Mouse (Mus musculus) cerebellum, adult 2 months (tissue): Measurements from ENCODE around the gene Ntm. TPM values are rescaled to one million over a fixed set of nuclear protein-coding genes. Genes with fewer than 3 reads are reported as not detected.

Experiments
- DNase-seq, 2 experiments: peaks; one replicate each; pipeline ENCODE4 v3.0.0; 2021
- H3K27ac ChIP-seq: fragments of 200-500 bp; 2 replicates; pipeline ENCODE4 v1.5.1; 2012; ENCODE audit warnings: low read length, control low read depth, inconsistent platforms; ENCODE audit not compliant: insufficient read depth
- H3K27me3 ChIP-seq: fragments of 200-500 bp; 2 replicates; pipeline ENCODE4 v1.6.1; 2012; ENCODE audit warnings: inconsistent platforms, mild to moderate bottlenecking, low read length, moderate library complexity; ENCODE audit not compliant: control insufficient read depth, insufficient read depth
- H3K4me1 ChIP-seq: fragments of 200-500 bp; 2 replicates; pipeline ENCODE4 v1.6.1; 2011; ENCODE audit warnings: low read length; ENCODE audit not compliant: control insufficient read depth, insufficient read depth
- H3K4me3 ChIP-seq: fragments of 200-500 bp; replicated peaks from 2 replicates; pipeline ENCODE3; 2011; ENCODE audit warnings: mild to moderate bottlenecking, low read depth, low read length, control low read depth; ENCODE audit not compliant: insufficient read depth
- CTCF ChIP-seq: fragments of 200-500 bp; IDR thresholded peaks from 2 replicates; pipeline ENCODE4 v1.5.1; 2011; ENCODE audit warnings: low read depth, mild to moderate bottlenecking, control low read depth, low read length, moderate library complexity, borderline replicate concordance; ENCODE audit not compliant: insufficient read depth
- POLR2A ChIP-seq: fragments of 200-500 bp; IDR thresholded peaks from 2 replicates; pipeline ENCODE4 v1.6.1; 2011; ENCODE audit warnings: low read length, control low read depth, borderline replicate concordance; ENCODE audit not compliant: insufficient read depth
- WGBS: fragments of 180-500 bp; shearing (Covaris S2); methylation state at CpG from one replicate; pipeline ENCODE4 v1.1.7; 2018; 5-methylcytosine and 5-hydroxymethylcytosine counted together
- polyA plus RNA-seq: library from polyadenylated mRNA; depleted of rRNA; stranded (reverse); fragments of >200 nt; gene quantifications from 2 replicates; pipeline ENCODE4 v1.2.3, GENCODE M21; 2012

The Ntm gene
- polyA plus RNA-seq, 1 experiment, result 193 TPM

- H3K27ac ChIP-seq, result no peak overlapping the region
- 85% methylated on average over 5 of the region's 5 CpGs for WGBS
- TF ChIP-seq CTCF, result no peak
- TF ChIP-seq POLR2A, result no peak
- no peak for DNase-seq
- 0 out of 2 replicates have a peak, but pooled peaks cover 2% of the 10 kb centered on the region for H3K4me1 ChIP-seq
- H3K27me3 ChIP-seq, result no peaks in the 10 kb centered on the region; the same call in 1 of the 2 replicates
- no peak overlapping the region for H3K4me3 ChIP-seq
These were observed 191.1 kb downstream of the Ntm start for GRCm38 (mm10) chr9:29771870-29772269.

DNA sequence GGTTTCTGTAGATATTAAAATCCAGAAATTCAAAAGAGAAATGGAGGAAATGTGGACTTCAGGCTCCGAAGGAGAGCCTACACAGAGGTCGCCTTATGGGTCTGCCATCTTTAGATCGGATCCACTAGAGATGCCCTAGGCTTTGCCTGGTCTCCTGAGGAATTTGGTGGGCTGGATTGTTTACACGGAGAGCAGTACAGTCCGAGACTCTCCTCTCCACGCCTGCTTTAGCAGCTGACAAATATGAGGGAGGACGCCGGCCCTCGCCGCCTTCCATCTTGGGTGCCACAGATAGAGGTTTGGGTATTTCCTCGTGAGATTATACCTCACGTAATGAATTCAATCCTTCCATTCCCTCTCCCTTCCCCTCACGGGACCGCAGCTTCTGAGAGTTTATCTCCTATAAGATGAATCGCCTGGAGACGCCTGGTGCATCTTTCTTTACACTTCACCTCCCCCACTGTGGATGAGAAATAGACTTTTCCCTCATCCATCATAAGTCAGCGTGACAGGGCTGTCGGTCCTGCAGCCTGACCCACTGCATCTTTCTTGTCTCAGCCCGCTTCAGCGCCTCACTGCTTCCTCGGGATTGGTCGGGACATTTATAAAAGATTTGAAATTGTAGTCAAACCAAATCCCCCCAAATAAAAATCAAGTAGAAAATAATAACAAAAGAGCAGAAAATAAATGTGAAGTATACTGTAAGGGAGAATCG is 191.7 kb downstream of the Ntm start:
- no peak overlapping the region for H3K4me3 ChIP-seq
- H3K27ac ChIP-seq, result no peak overlapping the region
- 0 out of 2 replicates have a peak, but pooled peaks cover 6% of the 10 kb centered on the region for H3K4me1 ChIP-seq
- H3K27me3 ChIP-seq, result no peaks in the 10 kb centered on the region; the same call in 1 of the 2 replicates
- TF ChIP-seq POLR2A (no peak), CTCF (no peak)
- no peak for DNase-seq
- 93% methylated on average over 23 of the region's 23 CpGs for WGBS

GRCm38 (mm10) chr9:29769361-29769760 is 193.6 kb downstream of the Ntm start:
- TF ChIP-seq POLR2A, result no peak
- TF ChIP-seq CTCF, result no peak
- 84% methylated on average over 4 of the region's 4 CpGs for WGBS
- Histone ChIP-seq H3K4me1 (0 out of 2 replicates have a peak, but pooled peaks cover 6% of the 10 kb centered on the region), H3K27me3 (no peaks in the 10 kb centered on the region; the same call in 1 of the 2 replicates), H3K4me3 (no peak overlapping the region), H3K27ac (no peak overlapping the region)
- no peak for DNase-seq

GRCm38 (mm10) chr9:29765990-29766980 is 196.7 kb downstream of the Ntm start:
- peak in 1 of 2 experiments; percentile 29 for DNase-seq
- Histone ChIP-seq H3K4me3 (no peak overlapping the region), H3K4me1 (peaks cover 9% of the 10 kb centered on the region; the same call in 1 of the 2 replicates), H3K27me3 (no peaks in the 10 kb centered on the region), H3K27ac (no peak overlapping the region)
- TF ChIP-seq CTCF (no peak), POLR2A (no peak)
- 52% methylated on average over 6 of the region's 6 CpGs for WGBS

GRCm38 (mm10) chr9:29763338-29763737 is 199.6 kb downstream of the Ntm start:
- WGBS, result 57% methylated on average over 4 of the region's 4 CpGs
- no peak for DNase-seq

DNA sequence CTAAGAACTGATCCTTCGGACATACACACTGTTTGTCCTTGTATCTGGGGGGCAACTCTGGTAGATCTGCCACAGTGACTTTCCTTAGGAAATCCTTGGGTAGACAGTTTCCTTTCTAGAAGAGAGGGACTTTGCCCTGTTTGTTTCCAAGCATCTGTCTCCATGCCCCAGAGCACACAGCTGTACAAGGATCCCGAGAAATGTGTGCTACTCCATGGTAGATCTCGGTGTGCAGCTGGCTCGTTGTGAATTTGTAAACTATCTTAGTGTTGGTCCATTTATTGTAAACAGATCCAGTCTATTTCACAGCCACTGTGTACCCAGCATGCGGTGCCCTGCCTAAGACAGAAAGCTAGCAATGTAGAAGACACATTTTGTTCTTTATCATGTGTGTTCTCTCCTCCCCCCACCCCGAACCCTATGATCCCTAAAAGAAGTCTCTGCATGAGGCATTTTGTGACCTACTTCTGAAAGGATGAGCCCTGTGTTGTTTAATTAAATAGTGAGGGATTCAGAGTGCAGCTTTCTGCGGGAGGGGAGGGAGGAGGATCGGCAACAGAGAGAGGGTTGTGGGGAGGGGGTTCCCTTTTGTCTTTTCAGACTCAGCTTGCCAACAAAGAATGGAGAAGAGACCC is 200.9 kb downstream of the Ntm start:
- H3K27ac ChIP-seq, result no peak overlapping the region
- H3K4me3 ChIP-seq, result no peak overlapping the region
- H3K27me3 ChIP-seq, result no peaks in the 10 kb centered on the region
- 73% methylated on average over 8 of the region's 8 CpGs for WGBS
- DNase-seq, result no peak
- peaks cover 7% of the 10 kb centered on the region; the same call in 1 of the 2 replicates for H3K4me1 ChIP-seq
- no peak for TF ChIP-seq CTCF
- no peak for TF ChIP-seq POLR2A

More at GRCm38 (mm10) chr9:29763338-29763737, 199.6 kb downstream of the Ntm start:
- Histone ChIP-seq H3K27me3 (no peaks in the 10 kb centered on the region), H3K4me1 (peaks cover 9% of the 10 kb centered on the region; the same call in 1 of the 2 replicates), H3K27ac (no peak overlapping the region), H3K4me3 (no peak overlapping the region)
- TF ChIP-seq POLR2A, result no peak
- TF ChIP-seq CTCF, result no peak

DNA sequence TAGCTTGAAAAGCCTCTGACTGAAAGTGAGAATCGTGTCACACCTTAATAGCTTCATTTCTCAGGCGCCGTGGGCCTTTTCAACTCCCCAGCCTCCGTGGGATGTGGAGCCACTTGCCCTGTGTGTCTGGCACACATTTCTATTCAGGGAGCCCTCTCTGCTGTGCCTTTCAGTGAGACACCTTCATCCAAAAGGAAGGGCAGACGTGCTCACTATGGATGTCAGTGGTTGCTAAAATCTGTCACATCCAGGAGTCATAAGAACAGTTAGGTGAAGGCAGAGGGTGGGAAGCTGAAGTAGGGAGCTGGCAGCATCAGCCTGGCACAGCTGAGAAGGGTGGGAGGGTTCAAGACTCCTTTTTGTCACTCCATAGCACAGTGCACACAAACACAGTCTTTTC is 201.4 kb downstream of the Ntm start:
- DNase-seq, result no peak
- 82% methylated on average over 5 of the region's 5 CpGs for WGBS
- no peak overlapping the region for H3K27ac ChIP-seq
- peaks cover 4% of the 10 kb centered on the region; the same call in 1 of the 2 replicates for H3K4me1 ChIP-seq
- H3K4me3 ChIP-seq, result no peak overlapping the region
- TF ChIP-seq CTCF, result no peak
- TF ChIP-seq POLR2A, result no peak
- H3K27me3 ChIP-seq, result no peaks in the 10 kb centered on the region
